Mouse (Mus musculus) E14TG2a.4 (cell line): ENCODE data around the gene Ctcfl.

Experiments used
- CTCF ChIP-seq: conservative IDR thresholded peaks from 2 replicates; pipeline ENCODE4 v1.5.1; 2014; ENCODE audit warnings: low read length
- NANOG ChIP-seq: IDR thresholded peaks from 2 replicates; pipeline ENCODE4 v1.6.1; 2014; ENCODE audit warnings: borderline replicate concordance, low read length, mixed read lengths
- POU5F1 ChIP-seq: IDR thresholded peaks from 2 replicates; pipeline ENCODE4 v1.6.1; 2014; ENCODE audit warnings: low read length, borderline replicate concordance

- TF ChIP-seq CTCF (no peak), POU5F1 (no peak), NANOG (no peak)
Measured at GRCm38 (mm10) chr2:173132262-173132661, 12.9 kb upstream of the Ctcfl start.
